Mouse (Mus musculus): ENCODE results near the gene Lactb. TPM values are rescaled to one million over a fixed set of nuclear protein-coding genes. Genes with fewer than 3 reads are reported as not detected.

Gene Lactb
- polyA plus RNA-seq, 1 experiment from 2014 or later: 12.4 TPM

DNA sequence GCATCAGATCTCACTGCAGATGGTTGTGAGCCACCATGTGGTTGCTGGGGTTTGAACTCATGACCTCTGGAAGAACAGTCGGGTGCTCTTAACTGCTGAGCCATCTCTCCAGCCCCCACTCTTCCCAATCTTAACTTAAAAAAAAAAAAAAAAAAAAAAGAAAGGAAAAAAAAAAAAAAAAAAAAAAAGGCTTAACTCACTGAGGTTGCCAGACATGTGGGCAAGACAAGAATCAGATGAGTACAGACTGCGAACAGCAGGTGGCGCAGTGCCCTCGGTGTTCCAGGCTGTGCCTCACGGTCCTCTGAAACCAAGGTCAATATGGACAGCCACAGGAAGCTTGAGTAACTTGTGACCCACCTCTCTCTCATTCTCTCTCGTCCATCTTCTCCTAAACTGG is 25.8 kb upstream of the Lactb start:
- H3K27ac ChIP-seq (replicated peaks): no peak overlapping the region
- whole genome bisulfite sequencing: 7% methylated on average over 6 of the region's 6 CpGs
- ATAC-seq (ENCODE audit: low FRiP score, low read depth): no peak

DNA sequence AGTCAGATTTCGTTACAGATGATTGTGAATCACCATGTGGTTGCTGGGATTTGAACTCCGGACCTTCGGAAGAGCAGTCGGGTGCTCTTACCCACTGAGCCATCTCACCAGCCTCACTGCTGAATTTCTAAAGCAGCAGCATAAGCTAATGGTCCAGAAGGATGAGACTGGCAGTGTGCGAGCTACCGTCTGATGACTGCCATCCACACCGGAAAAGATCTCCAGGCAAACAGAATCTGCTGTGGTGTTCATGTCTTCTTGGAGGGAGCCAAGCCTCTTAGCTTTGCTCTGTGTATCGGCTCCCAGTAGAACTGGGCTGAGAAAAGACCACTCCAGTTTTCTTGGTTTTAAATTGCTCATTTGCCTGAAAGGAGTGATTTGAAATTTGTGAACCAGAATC is 24.4 kb upstream of the Lactb start:
- H3K4me2 ChIP-seq: no peak overlapping the region
- H3K9ac ChIP-seq: no peak overlapping the region
- 93% methylated on average over 8 of the region's 8 CpGs for WGBS
- no peaks in the 10 kb centered on the region for H3K36me3 ChIP-seq
- no peaks in the 10 kb centered on the region for H3K27me3 ChIP-seq
- no peak overlapping the region for H3K27ac ChIP-seq (replicated peaks)
- no peaks in the 10 kb centered on the region for H3K9me3 ChIP-seq
- no peak overlapping the region for H3K4me3 ChIP-seq
- no peak for ATAC-seq (ENCODE audit: low FRiP score, low read depth)
- no peaks in the 10 kb centered on the region for H3K4me1 ChIP-seq (replicated peaks)

More for the DNA sequence above, 25.8 kb upstream of the Lactb start:
- Histone ChIP-seq H3K9ac (no peak overlapping the region), H3K36me3 (no peaks in the 10 kb centered on the region), H3K9me3 (no peaks in the 10 kb centered on the region), H3K4me3 (no peak overlapping the region), H3K4me2 (no peak overlapping the region), H3K4me1 (replicated peaks) (0 out of 2 replicates have a peak, but pooled peaks cover 6% of the 10 kb centered on the region), H3K27me3 (no peaks in the 10 kb centered on the region)

DNA sequence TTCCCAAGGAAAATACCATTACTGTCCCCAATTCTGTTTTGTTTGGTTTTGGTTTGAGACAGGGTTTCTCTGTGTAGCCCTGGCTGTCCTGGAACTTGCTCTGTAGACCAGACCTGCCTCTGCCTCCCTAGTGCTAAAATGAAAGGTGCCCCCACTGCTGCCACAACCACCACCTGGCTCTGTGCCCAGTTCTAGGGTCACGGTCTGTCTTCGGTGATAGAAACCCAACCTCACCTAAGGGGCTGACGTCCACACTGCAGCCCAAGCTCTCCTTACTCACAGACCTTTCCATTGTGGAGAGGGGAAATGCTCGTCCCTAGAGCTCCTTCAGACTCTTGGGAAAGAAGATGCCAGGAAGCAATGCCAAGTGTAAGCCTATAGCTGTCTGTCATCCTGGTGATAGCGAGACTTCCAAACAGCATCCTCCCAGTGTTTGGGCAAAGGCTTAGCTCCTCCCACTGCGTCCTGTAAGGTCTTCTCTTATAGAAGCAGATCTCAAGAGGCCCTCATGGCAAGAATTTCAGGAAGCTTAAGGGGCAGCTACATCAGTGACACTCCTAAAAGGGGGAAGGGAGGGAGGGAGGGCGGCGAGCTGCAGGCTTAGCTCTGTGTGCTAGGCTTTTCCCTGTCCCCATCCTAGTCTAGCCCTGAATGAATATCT is 16.6 kb upstream of the Lactb start:
- no peaks in the 10 kb centered on the region for H3K4me1 ChIP-seq (replicated peaks)
- no peaks in the 10 kb centered on the region for H3K36me3 ChIP-seq
- no peak overlapping the region for H3K4me2 ChIP-seq
- no peaks in the 10 kb centered on the region for H3K27me3 ChIP-seq
- H3K27ac ChIP-seq (replicated peaks): no peak overlapping the region
- no peak for ATAC-seq (ENCODE audit: low FRiP score, low read depth)
- WGBS: 82% methylated on average over 8 of the region's 8 CpGs
- no peak overlapping the region for H3K9ac ChIP-seq
- H3K4me3 ChIP-seq: no peak overlapping the region
- H3K9me3 ChIP-seq: no peaks in the 10 kb centered on the region

DNA sequence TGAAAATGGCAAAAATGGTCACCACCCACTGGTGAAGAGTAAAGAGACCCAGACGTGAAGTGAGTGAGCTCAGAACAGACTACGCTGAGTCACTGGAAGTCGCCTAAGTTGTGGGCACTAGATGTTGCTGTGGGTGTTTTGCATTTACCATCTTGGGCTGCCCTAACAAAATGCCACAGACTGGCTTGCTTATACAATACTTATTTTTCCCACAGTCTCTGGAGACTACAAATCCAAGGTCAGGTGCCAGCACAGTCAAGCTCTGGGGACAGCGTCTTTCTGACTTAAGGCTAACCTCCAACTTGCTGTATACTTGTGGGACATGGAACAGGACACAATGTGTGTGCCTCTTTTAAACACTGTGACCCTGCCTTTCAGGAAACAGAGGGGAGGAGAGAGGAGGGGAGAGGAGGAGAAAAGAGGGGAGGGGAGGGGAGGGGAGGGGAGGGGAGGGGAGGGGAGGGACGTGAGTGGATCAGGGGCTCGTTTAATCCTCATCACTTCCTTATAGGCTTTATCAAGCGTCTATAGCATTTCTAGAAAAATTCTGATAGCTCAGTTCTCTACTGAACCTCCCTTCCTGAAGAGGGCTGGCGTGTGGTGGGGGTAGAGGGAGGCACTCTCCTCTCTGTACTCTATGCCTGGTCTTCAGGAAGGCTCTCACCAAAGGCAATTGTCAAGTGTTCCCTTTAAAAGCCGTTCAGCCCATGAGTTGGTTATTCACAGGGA is 15.9 kb upstream of the Lactb start:
- Histone ChIP-seq H3K9ac (no peak overlapping the region), H3K9me3 (no peaks in the 10 kb centered on the region), H3K4me2 (no peak overlapping the region), H3K27ac (replicated peaks) (no peak overlapping the region), H3K36me3 (no peaks in the 10 kb centered on the region), H3K4me1 (replicated peaks) (no peaks in the 10 kb centered on the region), H3K4me3 (no peak overlapping the region), H3K27me3 (no peaks in the 10 kb centered on the region)
- no peak for ATAC-seq (ENCODE audit: low FRiP score, low read depth)
- WGBS: 71% methylated on average over 9 of the region's 9 CpGs

DNA sequence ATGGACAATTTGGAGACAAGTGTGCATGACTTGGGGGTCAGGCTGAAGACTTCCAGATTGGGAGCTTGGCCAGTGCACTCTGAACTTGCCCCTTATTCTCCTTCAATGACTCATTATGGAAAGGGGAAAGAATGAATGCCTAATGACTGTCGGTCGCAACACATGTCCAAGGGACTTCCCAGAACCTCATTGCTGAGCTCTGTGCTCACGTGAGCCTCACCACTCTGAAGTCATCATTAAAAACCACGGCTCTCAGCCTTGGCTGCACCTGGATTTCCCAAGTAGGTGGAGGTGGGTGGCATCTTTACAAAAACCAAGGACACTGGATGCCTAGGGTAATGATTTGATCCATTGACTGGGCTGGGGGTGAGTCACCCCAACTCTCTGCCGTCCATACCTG is 14.8 kb upstream of the Lactb start:
- no peak overlapping the region for H3K9ac ChIP-seq
- H3K27me3 ChIP-seq: no peaks in the 10 kb centered on the region
- no peaks in the 10 kb centered on the region for H3K9me3 ChIP-seq
- no peak overlapping the region for H3K4me3 ChIP-seq
- no peak overlapping the region for H3K27ac ChIP-seq (replicated peaks)
- WGBS: 87% methylated on average over 5 of the region's 5 CpGs
- no peak overlapping the region for H3K4me2 ChIP-seq
- no peaks in the 10 kb centered on the region for H3K4me1 ChIP-seq (replicated peaks)
- ATAC-seq (ENCODE audit: low FRiP score, low read depth): no peak
- no peaks in the 10 kb centered on the region for H3K36me3 ChIP-seq

DNA sequence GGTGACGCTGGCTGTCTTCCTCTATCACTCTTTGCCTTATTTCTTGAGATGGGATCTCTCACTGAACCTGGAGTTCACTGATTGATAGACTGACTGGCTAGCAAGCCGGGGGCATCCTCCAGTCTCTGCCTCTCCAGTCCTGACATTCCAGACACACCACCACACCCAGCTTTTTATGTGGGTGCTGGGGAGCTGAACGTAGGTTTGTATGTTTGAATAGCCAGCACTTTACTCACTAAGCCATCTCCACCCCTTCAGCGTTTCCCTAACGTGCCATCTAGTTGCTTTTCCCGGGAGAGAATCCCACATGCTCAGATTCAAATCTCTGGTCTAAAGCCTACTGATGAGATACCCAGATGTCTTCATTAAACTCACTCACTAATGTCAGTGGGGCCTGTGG is 14.3 kb upstream of the Lactb start:
- no peak overlapping the region for H3K4me3 ChIP-seq
- H3K27ac ChIP-seq (replicated peaks): no peak overlapping the region
- no peak overlapping the region for H3K9ac ChIP-seq
- ATAC-seq (ENCODE audit: low FRiP score, low read depth): no peak
- no peaks in the 10 kb centered on the region for H3K4me1 ChIP-seq (replicated peaks)
- WGBS: 72% methylated on average over 6 of the region's 6 CpGs
- H3K27me3 ChIP-seq: no peaks in the 10 kb centered on the region
- no peaks in the 10 kb centered on the region for H3K36me3 ChIP-seq
- H3K9me3 ChIP-seq: no peaks in the 10 kb centered on the region
- H3K4me2 ChIP-seq: no peak overlapping the region

DNA sequence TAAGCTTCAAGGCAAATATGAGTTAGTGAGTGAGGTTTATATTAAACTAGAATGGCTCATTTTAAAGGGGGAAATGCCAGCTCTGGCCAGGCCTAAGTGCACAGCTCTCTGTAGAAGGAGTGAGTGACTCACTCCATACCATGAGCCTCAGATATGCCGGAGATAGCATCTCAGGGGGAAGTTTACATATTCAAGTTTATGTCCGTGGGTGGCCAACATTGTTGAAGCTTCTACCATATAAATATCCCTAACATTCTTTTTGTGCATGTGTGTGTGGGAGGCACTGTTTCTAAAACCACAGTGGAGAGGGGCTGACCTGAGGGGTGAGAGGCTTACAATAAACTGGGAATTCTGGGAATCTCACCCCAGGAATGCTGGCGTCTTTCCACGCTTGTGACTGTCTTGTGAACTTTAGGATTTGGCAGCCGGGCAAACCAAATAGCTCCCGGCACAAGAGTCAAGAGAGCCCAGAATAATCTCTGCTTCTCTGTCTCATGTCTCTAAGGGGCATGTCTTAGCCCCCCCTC is 13.7 kb upstream of the Lactb start:
- no peaks in the 10 kb centered on the region for H3K9me3 ChIP-seq
- ATAC-seq (ENCODE audit: low FRiP score, low read depth): no peak
- no peak overlapping the region for H3K27ac ChIP-seq (replicated peaks)
- H3K4me2 ChIP-seq: no peak overlapping the region
- no peaks in the 10 kb centered on the region for H3K4me1 ChIP-seq (replicated peaks)
- no peaks in the 10 kb centered on the region for H3K27me3 ChIP-seq
- no peak overlapping the region for H3K9ac ChIP-seq
- H3K36me3 ChIP-seq: no peaks in the 10 kb centered on the region
- 45% methylated on average over 6 of the region's 6 CpGs for WGBS
- no peak overlapping the region for H3K4me3 ChIP-seq

DNA sequence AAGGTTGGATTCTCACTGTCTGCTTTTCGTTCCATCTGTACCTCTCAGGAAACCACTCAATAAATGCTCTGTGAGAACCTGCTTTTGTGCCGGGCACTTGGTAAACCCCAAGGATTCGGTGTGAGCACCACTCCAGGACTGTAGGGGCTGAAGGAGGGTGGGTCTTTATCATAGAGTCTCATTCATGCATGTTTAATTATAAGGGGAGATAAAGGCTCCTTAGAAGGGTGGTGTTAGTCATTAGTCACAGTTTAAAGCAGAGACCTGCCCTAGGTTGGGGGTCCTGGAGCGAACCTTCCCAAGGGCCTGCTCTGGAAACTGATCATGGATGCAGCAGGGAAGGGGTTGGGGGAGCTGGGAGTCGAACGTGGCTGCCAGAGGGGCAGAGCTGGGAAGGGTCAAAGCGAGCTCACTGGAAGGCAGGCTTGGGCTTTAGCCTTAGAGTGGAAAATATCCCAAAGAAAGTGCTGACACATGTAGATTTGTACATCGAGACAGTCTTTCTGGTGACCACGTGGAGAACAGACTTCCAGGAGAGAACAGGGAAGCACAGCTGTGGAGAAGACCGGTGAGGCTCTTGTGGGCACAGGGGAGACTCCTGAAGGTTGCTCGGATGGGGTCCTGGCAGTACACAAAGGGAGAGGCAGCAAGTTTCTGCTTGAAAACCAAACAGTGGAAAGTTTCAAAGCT is 13.1 kb upstream of the Lactb start:
- no peak overlapping the region for H3K9ac ChIP-seq
- ATAC-seq (ENCODE audit: low FRiP score, low read depth): no peak
- H3K27me3 ChIP-seq: no peaks in the 10 kb centered on the region
- no peaks in the 10 kb centered on the region for H3K4me1 ChIP-seq (replicated peaks)
- H3K36me3 ChIP-seq: no peaks in the 10 kb centered on the region
- WGBS: 59% methylated on average over 11 of the region's 11 CpGs
- H3K27ac ChIP-seq (replicated peaks): no peak overlapping the region
- no peaks in the 10 kb centered on the region for H3K9me3 ChIP-seq
- no peak overlapping the region for H3K4me3 ChIP-seq
- no peak overlapping the region for H3K4me2 ChIP-seq

DNA sequence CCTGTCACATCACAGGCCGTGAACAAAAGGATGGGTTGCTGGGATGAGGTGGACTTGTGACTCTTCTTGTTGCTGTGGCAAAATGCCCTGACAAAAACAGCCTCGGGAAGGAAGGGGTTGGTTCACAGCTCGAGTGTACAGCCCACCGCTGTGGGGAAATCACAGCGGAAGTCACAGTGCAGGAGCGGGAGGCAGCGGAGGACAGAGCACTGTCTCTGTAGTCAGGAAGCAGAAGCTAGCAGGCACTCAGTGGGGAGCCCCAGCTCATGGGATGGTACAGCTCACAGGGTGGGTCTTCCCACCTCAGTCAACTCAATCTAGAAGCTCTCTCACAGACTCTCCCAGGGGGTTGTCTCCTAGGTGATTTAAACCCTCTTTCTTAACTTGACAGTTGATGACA is 10.1 kb upstream of the Lactb start:
- H3K4me3 ChIP-seq: no peak overlapping the region
- 80% methylated on average over 7 of the region's 7 CpGs for WGBS
- no peak overlapping the region for H3K27ac ChIP-seq (replicated peaks)
- H3K36me3 ChIP-seq: no peaks in the 10 kb centered on the region
- no peaks in the 10 kb centered on the region for H3K27me3 ChIP-seq
- H3K9me3 ChIP-seq: no peaks in the 10 kb centered on the region
- ATAC-seq (ENCODE audit: low FRiP score, low read depth): no peak
- no peaks in the 10 kb centered on the region for H3K4me1 ChIP-seq (replicated peaks)
- no peak overlapping the region for H3K9ac ChIP-seq
- no peak overlapping the region for H3K4me2 ChIP-seq

DNA sequence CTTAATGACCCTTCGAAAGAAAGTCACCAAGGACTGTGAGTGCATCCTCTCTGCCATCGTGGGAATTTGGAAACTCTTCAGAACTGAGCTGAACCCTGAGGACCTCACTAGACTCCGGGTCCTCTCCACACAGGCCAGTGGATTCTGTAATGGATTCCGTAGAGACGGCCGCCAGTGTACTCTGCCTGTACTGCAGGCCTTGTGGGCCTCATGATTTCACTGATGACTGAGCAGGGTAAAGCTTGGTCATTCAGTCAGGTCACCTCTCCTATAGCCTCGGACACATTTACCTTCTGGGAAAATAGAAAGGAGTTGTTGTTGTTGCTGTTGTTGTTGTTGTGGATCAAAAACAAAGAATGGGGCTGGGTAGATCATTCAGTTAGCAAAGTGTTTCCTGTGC is 6.8 kb upstream of the Lactb start:
- Histone ChIP-seq H3K27ac (replicated peaks) (no peak overlapping the region), H3K4me2 (no peak overlapping the region), H3K4me3 (no peak overlapping the region), H3K9ac (no peak overlapping the region), H3K4me1 (replicated peaks) (no peaks in the 10 kb centered on the region), H3K27me3 (no peaks in the 10 kb centered on the region), H3K9me3 (no peaks in the 10 kb centered on the region), H3K36me3 (no peaks in the 10 kb centered on the region)
- 76% methylated on average over 7 of the region's 7 CpGs for WGBS
- ATAC-seq (ENCODE audit: low FRiP score, low read depth): no peak

DNA sequence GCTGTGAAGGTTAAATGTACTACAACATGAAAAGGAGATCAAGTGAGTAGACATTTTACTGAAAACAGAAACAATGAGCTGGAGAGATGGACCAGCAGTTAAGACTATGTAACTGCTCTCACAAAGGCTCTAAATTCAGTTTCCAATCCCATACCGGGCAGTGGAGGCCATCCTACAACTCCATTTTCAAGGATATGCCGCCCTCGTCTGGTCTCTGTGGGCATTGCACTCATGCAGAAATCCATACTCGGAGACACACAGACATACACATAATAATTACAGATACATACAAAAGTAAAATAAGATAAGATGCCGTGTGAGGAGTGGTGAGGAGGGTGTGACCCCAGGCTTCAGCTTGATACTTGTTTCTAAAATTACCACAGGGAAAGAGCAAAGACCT is 5.2 kb upstream of the Lactb start:
- no peaks in the 10 kb centered on the region for H3K27me3 ChIP-seq
- 9% methylated on average over 5 of the region's 5 CpGs for WGBS
- H3K4me3 ChIP-seq: no peak overlapping the region
- no peaks in the 10 kb centered on the region for H3K9me3 ChIP-seq
- no peaks in the 10 kb centered on the region for H3K36me3 ChIP-seq
- H3K4me1 ChIP-seq (replicated peaks): peaks cover 6% of the 10 kb centered on the region; the same call in 1 of the 2 replicates
- H3K27ac ChIP-seq (replicated peaks): no peak overlapping the region
- no peak for ATAC-seq (ENCODE audit: low FRiP score, low read depth)
- H3K9ac ChIP-seq: no peak overlapping the region
- H3K4me2 ChIP-seq: no peak overlapping the region

DNA sequence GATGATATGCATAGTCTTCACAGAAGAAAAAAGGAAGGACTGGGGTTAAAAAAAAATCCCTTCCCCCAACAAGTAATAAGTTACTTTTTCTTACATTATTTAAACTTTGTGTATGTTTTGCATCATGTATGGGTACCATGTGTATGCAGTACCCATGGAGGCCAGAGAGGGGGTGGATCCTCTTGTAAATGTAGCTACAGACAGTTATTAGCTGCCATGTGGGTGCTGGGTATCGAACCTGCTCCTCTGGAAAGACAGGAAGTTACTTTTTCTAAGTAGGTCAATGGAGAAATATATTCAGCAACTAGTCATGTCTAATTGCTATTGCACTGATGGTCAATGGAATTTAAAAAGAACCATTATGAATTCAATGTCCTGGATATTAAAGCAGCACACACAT is 3.2 kb upstream of the Lactb start:
- Histone ChIP-seq H3K27ac (replicated peaks) (no peak overlapping the region), H3K36me3 (no peaks in the 10 kb centered on the region), H3K4me1 (replicated peaks) (peaks cover 16% of the 10 kb centered on the region), H3K9ac (no peak overlapping the region), H3K9me3 (no peaks in the 10 kb centered on the region), H3K4me2 (no peak overlapping the region), H3K4me3 (no peak overlapping the region), H3K27me3 (no peaks in the 10 kb centered on the region)
- no peak for ATAC-seq (ENCODE audit: low FRiP score, low read depth)
- 86% methylated on average over 1 of the region's 1 CpGs for WGBS

Data from hindbrain, embryonic 15.5 days (tissue).